Mouse (Mus musculus): ENCODE data around the gene Ly6g5b. TPM values are rescaled to one million over a fixed set of nuclear protein-coding genes. Genes with fewer than 3 reads are reported as not detected.

Ly6g5b gene
- polyA plus RNA-seq, 1 experiment from 2014 or later: 0.70 TPM

DNA sequence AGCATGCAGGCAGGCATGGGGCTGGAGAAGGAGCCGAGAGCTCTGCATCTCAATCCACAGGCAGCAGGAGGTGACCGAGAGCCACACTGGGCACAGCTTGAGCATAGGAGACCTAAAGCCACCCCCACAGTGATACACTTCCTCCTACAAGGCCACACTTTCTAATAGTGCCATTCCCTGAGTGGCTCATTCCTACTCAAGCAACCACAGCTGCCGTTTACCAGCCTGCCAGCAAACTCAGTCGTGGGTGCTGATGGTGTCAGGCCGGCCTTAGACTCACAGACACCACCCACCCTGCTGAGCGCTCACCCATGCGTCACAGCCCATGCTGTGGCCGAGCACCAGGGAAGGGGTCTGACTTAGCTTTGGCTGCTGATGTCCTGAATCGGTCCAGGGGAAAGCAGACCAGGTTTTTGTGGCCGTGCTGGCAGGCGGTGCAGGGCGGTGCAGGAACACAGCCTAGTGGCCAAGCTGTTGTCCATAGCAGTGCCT is 18.0 kb downstream of the Ly6g5b start:
- DNase-seq (ENCODE audit: low spot score) (no peak), ATAC-seq (ENCODE audit: low read depth) (no peak)
- Histone ChIP-seq H3K4me3 (ENCODE audit: low read depth, low read length) (no peak overlapping the region), H3K27me3 (replicated peaks; ENCODE audit: control insufficient read depth, insufficient read depth, low read length) (no peaks in the 10 kb centered on the region), H3K9me3 (ENCODE audit: control insufficient read depth, low read length) (no peaks in the 10 kb centered on the region), H3K36me3 (ENCODE audit: control insufficient read depth, insufficient read depth, low read length) (peaks cover 98% of the 10 kb centered on the region), H3K27ac (replicated peaks; ENCODE audit: low read depth, low read length) (no peak overlapping the region), H3K4me2 (ENCODE audit: low read depth, low read length) (no peak overlapping the region), H3K4me1 (ENCODE audit: control insufficient read depth, insufficient read depth, low read length) (no peaks in the 10 kb centered on the region), H3K9ac (ENCODE audit: low read depth, low read length) (no peak overlapping the region; the same call in 1 of the 2 replicates)
- 86% methylated on average over 12 of the region's 12 CpGs for WGBS

DNA sequence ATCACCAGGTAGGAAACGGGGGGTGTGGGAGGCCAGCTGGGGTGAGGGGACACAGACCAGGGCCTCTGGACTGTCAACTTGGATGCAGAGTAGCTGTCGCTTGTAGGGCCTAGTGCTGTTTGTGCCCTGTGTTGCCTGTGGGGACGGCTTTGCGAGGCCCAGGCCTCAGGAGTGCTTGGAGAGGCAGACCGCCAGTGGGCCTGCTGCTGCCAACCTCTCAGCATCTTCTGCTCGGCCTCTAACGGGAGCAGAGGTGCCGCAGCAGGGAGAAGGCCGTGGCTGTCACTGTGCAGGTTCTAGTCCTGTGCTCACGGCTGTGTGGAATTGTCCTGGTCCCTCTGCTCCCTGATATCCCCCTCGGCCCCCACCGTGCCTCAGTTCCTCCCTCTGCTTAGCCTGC is 18.6 kb downstream of the Ly6g5b start:
- no peak overlapping the region for H3K4me3 ChIP-seq (ENCODE audit: low read depth, low read length)
- H3K27ac ChIP-seq (replicated peaks; ENCODE audit: low read depth, low read length): no peak overlapping the region
- H3K27me3 ChIP-seq (replicated peaks; ENCODE audit: control insufficient read depth, insufficient read depth, low read length): no peaks in the 10 kb centered on the region
- DNase-seq (ENCODE audit: low spot score) (no peak), ATAC-seq (ENCODE audit: low read depth) (no peak)
- 84% methylated on average over 11 of the region's 12 CpGs for WGBS
- H3K9me3 ChIP-seq (ENCODE audit: control insufficient read depth, low read length): no peaks in the 10 kb centered on the region
- H3K36me3 ChIP-seq (ENCODE audit: control insufficient read depth, insufficient read depth, low read length): peaks cover 97% of the 10 kb centered on the region
- no peaks in the 10 kb centered on the region for H3K4me1 ChIP-seq (ENCODE audit: control insufficient read depth, insufficient read depth, low read length)
- H3K9ac ChIP-seq (ENCODE audit: low read depth, low read length): no peak overlapping the region
- H3K4me2 ChIP-seq (ENCODE audit: low read depth, low read length): no peak overlapping the region

DNA sequence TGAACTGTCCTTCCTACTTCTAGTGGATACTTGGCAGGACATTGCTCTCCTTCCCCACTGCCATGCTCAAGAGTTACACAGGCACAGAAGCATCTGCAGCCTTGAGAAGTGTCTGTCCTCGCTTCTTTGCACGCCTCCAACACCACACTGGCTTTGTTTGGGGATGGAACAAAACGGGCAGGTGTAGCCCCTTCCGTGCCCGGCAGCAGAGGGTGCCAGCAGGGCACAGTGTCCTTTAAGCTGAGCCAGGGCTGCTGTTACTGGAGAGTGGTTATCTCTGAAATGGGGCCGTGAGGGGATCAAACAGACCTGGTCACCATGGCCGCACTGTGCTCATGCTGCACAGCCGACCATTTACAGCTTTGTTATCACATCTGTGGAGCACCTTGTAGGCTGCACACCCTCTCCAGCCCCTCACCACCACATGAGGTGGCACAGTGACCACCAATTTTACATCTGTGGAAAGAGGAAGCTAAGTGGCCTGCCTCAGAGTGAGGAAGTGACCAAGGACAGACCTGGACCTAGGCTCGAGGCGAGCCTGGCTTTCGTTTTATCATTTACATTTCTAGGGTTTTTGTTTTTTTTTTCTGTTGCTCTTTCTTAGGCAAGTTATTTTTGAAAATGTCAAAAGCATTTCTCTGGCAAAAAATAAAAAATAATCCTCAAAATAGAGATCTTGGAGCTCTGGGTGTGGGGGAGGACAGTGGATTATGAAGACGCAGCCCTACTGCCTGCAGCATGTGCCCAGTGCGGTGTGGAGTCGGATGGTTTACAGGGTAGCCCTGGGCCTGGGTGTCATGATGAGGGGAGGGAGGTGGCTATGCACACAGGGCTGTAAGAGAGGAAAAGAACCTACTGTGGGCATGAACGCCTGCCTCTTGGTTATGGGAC is 20.5 kb downstream of the Ly6g5b start:
- no peak overlapping the region for H3K9ac ChIP-seq (ENCODE audit: low read depth, low read length)
- 93% methylated on average over 15 of the region's 15 CpGs for WGBS

DNA sequence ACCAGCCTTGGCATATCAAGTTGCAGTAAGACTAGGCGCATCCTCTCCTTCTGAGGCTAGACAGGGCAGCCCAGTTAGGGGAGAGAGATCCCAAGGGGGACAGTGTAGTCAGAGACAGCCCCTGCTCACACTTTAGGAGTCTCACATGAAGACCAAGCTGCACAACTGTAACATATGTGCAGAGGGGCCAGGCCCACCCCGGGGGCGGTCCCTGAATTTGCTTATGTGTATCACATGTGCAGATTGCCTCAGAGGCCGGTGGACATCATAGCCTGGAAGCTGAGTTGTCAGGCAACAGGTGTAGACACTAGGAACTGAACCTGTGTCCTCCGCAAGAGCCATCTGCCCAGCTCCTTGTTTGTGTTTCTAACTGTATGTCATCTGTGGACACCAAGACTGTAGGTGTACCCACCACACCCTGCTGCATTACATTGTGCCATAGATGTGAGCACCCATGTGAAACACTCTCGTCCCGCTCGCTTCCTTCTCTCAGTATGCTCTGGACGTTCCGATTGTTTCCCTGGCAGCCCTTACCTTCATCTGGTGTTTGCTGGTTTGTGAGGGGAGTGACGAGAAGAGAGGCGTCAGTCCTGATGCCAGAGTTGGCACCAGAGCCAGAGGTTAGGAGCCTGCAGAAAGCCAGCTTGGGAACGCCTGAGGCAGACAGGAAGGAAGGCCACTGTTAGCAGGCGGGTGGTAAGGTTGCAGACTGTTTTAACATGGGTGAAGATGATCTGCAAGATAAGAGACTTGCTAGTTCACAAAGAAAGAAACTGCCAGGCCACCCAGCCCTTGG is 22.6 kb downstream of the Ly6g5b start:
- H3K9me3 ChIP-seq (ENCODE audit: control insufficient read depth, low read length): no peaks in the 10 kb centered on the region
- H3K9ac ChIP-seq (ENCODE audit: low read depth, low read length): no peak overlapping the region
- no peak overlapping the region for H3K27ac ChIP-seq (replicated peaks; ENCODE audit: low read depth, low read length)
- ATAC-seq (ENCODE audit: low read depth): no peak
- no peak overlapping the region for H3K4me3 ChIP-seq (ENCODE audit: low read depth, low read length)
- no peaks in the 10 kb centered on the region for H3K27me3 ChIP-seq (replicated peaks; ENCODE audit: control insufficient read depth, insufficient read depth, low read length)
- H3K4me1 ChIP-seq (ENCODE audit: control insufficient read depth, insufficient read depth, low read length): peaks cover 6% of the 10 kb centered on the region
- peaks cover 68% of the 10 kb centered on the region for H3K36me3 ChIP-seq (ENCODE audit: control insufficient read depth, insufficient read depth, low read length)
- DNase-seq (ENCODE audit: low spot score): no peak
- no peak overlapping the region for H3K4me2 ChIP-seq (ENCODE audit: low read depth, low read length)
- 84% methylated on average over 14 of the region's 14 CpGs for WGBS

More for the DNA sequence above, 20.5 kb downstream of the Ly6g5b start:
- no peak for DNase-seq (ENCODE audit: low spot score)
- peaks cover 6% of the 10 kb centered on the region for H3K4me1 ChIP-seq (ENCODE audit: control insufficient read depth, insufficient read depth, low read length)
- H3K4me2 ChIP-seq (ENCODE audit: low read depth, low read length): no peak overlapping the region
- no peak overlapping the region for H3K27ac ChIP-seq (replicated peaks; ENCODE audit: low read depth, low read length)
- H3K4me3 ChIP-seq (ENCODE audit: low read depth, low read length): no peak overlapping the region
- H3K27me3 ChIP-seq (replicated peaks; ENCODE audit: control insufficient read depth, insufficient read depth, low read length): no peaks in the 10 kb centered on the region
- no peak for ATAC-seq (ENCODE audit: low read depth)
- H3K36me3 ChIP-seq (ENCODE audit: control insufficient read depth, insufficient read depth, low read length): peaks cover 88% of the 10 kb centered on the region
- no peaks in the 10 kb centered on the region for H3K9me3 ChIP-seq (ENCODE audit: control insufficient read depth, low read length)

DNA sequence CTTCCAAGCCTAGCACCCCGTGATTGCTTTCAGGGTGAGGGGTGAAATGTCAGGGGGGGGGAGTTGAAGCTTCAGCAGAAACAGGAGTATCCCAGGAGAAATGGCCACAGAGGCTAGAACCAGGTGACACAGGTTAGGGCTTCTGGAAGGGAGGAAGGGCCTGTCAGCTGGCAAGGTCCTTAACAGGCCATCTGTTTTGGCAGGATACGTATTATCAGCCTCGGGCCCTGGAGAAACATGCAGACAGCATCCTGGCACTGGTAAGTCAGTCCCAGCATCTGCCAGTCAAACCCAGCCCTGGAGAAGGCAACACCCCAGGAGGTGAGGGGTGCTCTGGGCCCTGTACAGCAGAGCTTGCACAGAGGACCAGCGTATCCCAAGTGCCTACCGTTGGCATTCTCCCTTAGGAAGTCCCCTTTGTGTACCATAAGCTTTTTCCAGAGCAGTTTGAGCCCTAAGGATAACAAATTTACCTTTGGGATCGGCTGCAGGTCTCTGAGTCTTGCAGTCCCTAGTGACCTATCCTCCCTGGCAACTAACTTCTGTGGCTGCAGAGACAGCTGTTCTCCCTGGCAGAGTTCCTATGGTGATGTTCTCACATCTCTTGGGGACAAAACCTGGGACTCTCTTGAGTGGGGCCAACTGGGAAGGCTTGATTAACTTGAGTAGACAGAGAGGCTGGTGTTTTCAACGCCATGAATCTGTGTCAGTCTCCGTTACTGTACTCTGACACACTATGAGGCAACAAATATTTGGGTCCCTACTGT is 24.9 kb downstream of the Ly6g5b start:
- no peak for ATAC-seq (ENCODE audit: low read depth)
- WGBS: 64% methylated on average over 8 of the region's 8 CpGs
- Histone ChIP-seq H3K27me3 (replicated peaks; ENCODE audit: control insufficient read depth, insufficient read depth, low read length) (no peaks in the 10 kb centered on the region), H3K27ac (replicated peaks; ENCODE audit: low read depth, low read length) (no peak overlapping the region), H3K4me3 (ENCODE audit: low read depth, low read length) (peak overlapping the region; percentile 58), H3K9ac (ENCODE audit: low read depth, low read length) (peak overlapping the region; percentile 85), H3K4me1 (ENCODE audit: control insufficient read depth, insufficient read depth, low read length) (peaks cover 6% of the 10 kb centered on the region), H3K36me3 (ENCODE audit: control insufficient read depth, insufficient read depth, low read length) (peaks cover 46% of the 10 kb centered on the region), H3K4me2 (ENCODE audit: low read depth, low read length) (peak overlapping the region; percentile 59), H3K9me3 (ENCODE audit: control insufficient read depth, low read length) (no peaks in the 10 kb centered on the region)
- peak; percentile 55 for DNase-seq (ENCODE audit: low spot score)

DNA sequence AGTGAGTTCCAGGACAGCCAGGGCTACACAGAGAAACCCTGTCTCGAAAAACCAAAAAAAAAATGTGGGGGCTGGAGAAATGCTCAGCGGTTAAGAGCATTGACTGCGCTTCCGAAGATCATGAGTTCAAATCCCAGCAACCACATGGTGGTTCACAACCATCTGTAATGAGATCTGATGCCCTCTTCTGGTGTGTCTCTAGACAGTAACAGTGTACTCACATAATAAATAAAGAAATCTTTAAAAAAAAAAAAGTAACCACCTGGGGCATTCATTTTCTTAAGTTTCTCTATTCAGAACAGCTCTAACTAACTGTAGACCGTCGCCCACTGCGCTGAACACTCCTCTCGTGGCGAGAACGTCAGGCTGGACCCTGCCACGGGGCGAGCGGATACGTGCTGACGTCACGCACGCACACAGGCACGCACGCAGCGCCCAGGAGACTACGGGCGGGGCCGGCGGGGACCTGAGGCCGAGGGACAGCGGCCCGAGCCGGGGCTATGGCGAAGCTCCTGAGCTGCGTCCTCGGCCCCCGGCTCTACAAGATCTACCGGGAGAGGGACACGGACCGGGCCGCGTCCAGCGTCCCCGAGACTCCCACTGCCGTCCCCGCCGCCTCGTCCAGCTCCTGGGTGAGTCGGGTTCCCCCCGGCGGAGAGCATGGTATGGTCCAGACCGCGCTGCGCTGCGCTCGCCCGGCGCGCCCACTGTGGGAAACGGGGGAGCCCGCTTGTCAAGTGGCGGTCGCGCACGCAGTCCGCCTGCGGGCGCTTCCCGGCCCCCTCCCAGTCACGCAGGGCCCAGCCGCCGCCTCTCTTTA is 26.2 kb downstream of the Ly6g5b start, which contains the start of gene Abhd16a:
Abhd16a (plus strand) TSS at position 439 of the 820 bp plus-strand sequence.
- peak within 1 kb of the TSS; percentile 58 for H3K4me3 ChIP-seq (ENCODE audit: low read depth, low read length)
- H3K4me2 ChIP-seq (ENCODE audit: low read depth, low read length): peak within 1 kb of the TSS; percentile 59
- H3K36me3 ChIP-seq (ENCODE audit: control insufficient read depth, insufficient read depth, low read length): peaks cover 34% of the 10 kb centered on the region
- H3K27ac ChIP-seq (replicated peaks; ENCODE audit: low read depth, low read length): peak within 1 kb of the TSS; percentile 96
- peaks cover 6% of the 10 kb centered on the region for H3K4me1 ChIP-seq (ENCODE audit: control insufficient read depth, insufficient read depth, low read length)
- peak within 1 kb of the TSS; percentile 85 for H3K9ac ChIP-seq (ENCODE audit: low read depth, low read length)
- H3K27me3 ChIP-seq (replicated peaks; ENCODE audit: control insufficient read depth, insufficient read depth, low read length): no peaks in the 10 kb centered on the region
- no peaks in the 10 kb centered on the region for H3K9me3 ChIP-seq (ENCODE audit: control insufficient read depth, low read length)
- DNase-seq (ENCODE audit: low spot score): peak; percentile 97
- peak; percentile 97 for ATAC-seq (ENCODE audit: low read depth)
- WGBS: 3% methylated on average over 36 of the region's 67 CpGs

DNA sequence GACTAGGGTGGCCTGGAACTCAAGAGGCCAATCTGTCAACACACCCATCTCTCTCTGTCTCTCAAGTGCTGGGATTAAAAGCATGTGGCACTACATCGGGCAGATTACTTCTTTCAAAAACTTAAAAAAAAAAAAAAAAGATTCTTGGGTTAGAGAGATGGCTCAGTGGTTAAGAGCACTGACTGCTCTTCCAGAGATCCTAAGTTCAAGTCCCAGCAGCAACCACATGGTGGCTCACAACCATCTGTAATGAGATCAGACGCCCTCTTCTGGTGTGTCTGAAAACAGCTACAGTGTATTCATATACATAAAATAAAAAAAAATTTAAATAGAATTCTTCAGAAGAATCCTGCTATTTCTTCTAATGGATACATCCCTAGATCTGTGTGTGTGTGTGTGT is 27.1 kb downstream of the Ly6g5b start:
- 30% methylated on average over 2 of the region's 2 CpGs for WGBS

More for the DNA sequence above, 27.1 kb downstream of the Ly6g5b start:
- Histone ChIP-seq H3K9me3 (ENCODE audit: control insufficient read depth, low read length) (no peaks in the 10 kb centered on the region), H3K4me1 (ENCODE audit: control insufficient read depth, insufficient read depth, low read length) (peaks cover 6% of the 10 kb centered on the region), H3K27ac (replicated peaks; ENCODE audit: low read depth, low read length) (no peak overlapping the region), H3K27me3 (replicated peaks; ENCODE audit: control insufficient read depth, insufficient read depth, low read length) (no peaks in the 10 kb centered on the region), H3K4me3 (ENCODE audit: low read depth, low read length) (no peak overlapping the region), H3K36me3 (ENCODE audit: control insufficient read depth, insufficient read depth, low read length) (peaks cover 25% of the 10 kb centered on the region), H3K4me2 (ENCODE audit: low read depth, low read length) (no peak overlapping the region), H3K9ac (ENCODE audit: low read depth, low read length) (no peak overlapping the region)
- no peak for ATAC-seq (ENCODE audit: low read depth)
- no peak for DNase-seq (ENCODE audit: low spot score)

Measured in embryonic facial prominence, embryonic 14.5 days (tissue).